Mouse (Mus musculus): ENCODE results near the gene Lrrk1. TPM values are rescaled to one million over a fixed set of nuclear protein-coding genes. Genes with fewer than 3 reads are reported as not detected.

The Lrrk1 gene
- polyA plus RNA-seq, 1 experiment from 2014 or later, result 3.0 TPM

DNA sequence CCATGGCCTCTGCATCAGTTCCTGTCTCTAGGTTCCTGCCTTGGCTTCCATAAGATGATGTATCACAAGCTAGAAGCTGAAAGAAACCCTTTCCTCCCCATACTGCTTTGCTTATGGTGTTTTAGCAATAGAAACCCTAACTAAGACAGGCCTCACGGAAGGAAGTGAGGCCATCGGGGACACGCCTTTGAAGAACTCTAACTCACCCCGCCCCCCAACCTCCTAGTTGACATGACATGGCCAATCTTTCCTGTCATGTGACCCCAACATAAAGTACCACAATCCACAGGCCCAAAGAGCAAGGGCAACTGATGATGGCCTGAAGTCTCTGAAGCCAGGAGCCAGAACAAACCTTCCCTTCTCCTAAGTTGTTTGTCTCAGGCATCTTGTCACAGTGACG, 114.7 kb downstream of the Lrrk1 start:
- no peak overlapping the region for H3K4me3 ChIP-seq (ENCODE audit: low read depth, low read length)
- TF ChIP-seq CTCF (IDR thresholded peaks at IDR 0.05; ENCODE audit: low read depth) (no peak), EP300 (IDR thresholded peaks at IDR 0.05; ENCODE audit: low read depth) (no peak)
- no peaks in the 10 kb centered on the region for H3K27me3 ChIP-seq (ENCODE audit: insufficient read depth, low read length)
- H3K9ac ChIP-seq (replicated peaks), result no peak overlapping the region
- no peaks in the 10 kb centered on the region for H3K4me1 ChIP-seq (ENCODE audit: insufficient read depth)
- H3K27ac ChIP-seq (ENCODE audit: low read depth), result no peak overlapping the region
- H3K36me3 ChIP-seq (replicated peaks; ENCODE audit: insufficient read depth, low read length), result peaks cover 46% of the 10 kb centered on the region
- ATAC-seq (no peak), DNase-seq (no peak)
- H3K9me3 ChIP-seq (ENCODE audit: low read length), result no peaks in the 10 kb centered on the region
- WGBS (ENCODE audit: insufficient replicate concordance), result 81% methylated on average over 5 of the region's 5 CpGs
- no peak overlapping the region for H3K4me2 ChIP-seq (ENCODE audit: low read depth, low read length)

DNA sequence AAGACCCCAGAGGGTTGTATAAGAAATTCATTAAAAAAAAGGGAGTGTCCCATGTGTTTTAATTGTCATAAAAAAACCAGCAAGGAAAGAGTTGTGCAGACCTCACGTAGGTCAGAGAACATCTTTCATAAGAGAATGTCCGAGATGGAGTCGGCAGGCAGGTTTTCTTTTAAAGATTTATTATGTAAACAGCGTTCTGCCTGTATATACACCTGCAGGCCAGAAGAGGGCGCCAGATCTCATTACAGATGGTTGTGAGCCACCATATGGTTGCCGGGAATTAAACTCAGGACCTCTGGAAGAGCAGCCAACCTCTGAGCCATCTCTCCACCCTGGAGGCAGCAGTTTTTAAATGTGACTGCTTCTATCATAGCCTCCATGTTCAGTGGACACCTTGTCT, 116.9 kb downstream of the Lrrk1 start:
- no peak overlapping the region for H3K9ac ChIP-seq (replicated peaks)
- H3K4me1 ChIP-seq (ENCODE audit: insufficient read depth), result peaks cover 15% of the 10 kb centered on the region
- no peaks in the 10 kb centered on the region for H3K27me3 ChIP-seq (ENCODE audit: insufficient read depth, low read length)
- ATAC-seq (no peak), DNase-seq (no peak)
- H3K27ac ChIP-seq (ENCODE audit: low read depth), result no peak overlapping the region
- H3K4me3 ChIP-seq (ENCODE audit: low read depth, low read length), result no peak overlapping the region
- no peak overlapping the region for H3K4me2 ChIP-seq (ENCODE audit: low read depth, low read length)
- no peaks in the 10 kb centered on the region for H3K9me3 ChIP-seq (ENCODE audit: low read length)
- TF ChIP-seq CTCF (IDR thresholded peaks at IDR 0.05; ENCODE audit: low read depth) (peak; percentile 67), EP300 (IDR thresholded peaks at IDR 0.05; ENCODE audit: low read depth) (no peak)
- peaks cover 40% of the 10 kb centered on the region for H3K36me3 ChIP-seq (replicated peaks; ENCODE audit: insufficient read depth, low read length)
- 72% methylated on average over 6 of the region's 6 CpGs for WGBS (ENCODE audit: insufficient replicate concordance)

DNA sequence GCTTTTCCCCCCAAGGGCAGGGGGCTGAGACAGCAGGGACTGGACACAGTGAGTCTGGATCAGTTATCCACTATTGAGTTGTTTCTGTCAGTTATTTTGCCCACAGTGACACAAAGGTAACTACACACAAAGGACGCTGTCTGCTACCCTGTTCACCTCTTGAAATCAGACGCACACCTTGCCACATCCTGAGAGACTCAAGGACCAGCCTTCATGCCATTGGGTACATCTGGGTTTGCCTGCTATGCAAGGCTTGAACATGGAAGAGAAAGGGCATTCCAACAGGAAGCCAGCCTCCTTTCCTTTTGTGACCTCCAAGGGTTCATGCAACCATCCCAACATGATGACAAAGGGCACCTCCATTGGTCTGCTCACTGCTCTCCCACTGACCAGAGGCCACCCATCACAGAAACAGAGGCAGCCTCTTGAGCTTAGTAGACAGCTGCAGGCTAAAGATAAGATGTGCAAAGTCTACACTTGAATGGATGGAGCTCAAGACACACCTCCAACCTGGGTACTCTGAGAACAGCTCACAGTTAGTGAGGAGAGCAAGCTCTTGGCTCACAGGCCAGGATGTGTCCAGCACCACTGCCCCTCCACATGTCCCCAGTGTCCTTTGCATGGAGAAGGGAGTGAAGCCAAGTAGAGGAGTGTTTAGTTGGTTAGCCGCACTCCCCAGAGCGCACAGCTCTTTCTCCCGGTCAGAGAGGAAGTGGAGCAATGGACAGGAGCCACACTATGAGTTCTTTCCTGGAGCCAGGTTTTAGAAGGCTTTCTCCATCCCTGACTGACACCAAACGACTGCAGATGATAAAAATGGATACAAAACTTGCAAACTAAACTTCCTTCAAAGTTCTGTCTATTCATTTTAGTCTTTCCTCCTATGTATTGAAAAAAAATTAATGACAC, 121.0 kb downstream of the Lrrk1 start:
- TF ChIP-seq CTCF (IDR thresholded peaks at IDR 0.05; ENCODE audit: low read depth) (no peak), EP300 (IDR thresholded peaks at IDR 0.05; ENCODE audit: low read depth) (peak; percentile 84)
- Histone ChIP-seq H3K9ac (replicated peaks) (no peak overlapping the region), H3K27me3 (ENCODE audit: insufficient read depth, low read length) (no peaks in the 10 kb centered on the region), H3K4me2 (ENCODE audit: low read depth, low read length) (peak overlapping the region; percentile 27), H3K36me3 (replicated peaks; ENCODE audit: insufficient read depth, low read length) (peaks cover 18% of the 10 kb centered on the region), H3K4me1 (ENCODE audit: insufficient read depth) (peaks cover 15% of the 10 kb centered on the region), H3K27ac (ENCODE audit: low read depth) (no peak overlapping the region), H3K4me3 (ENCODE audit: low read depth, low read length) (no peak overlapping the region), H3K9me3 (ENCODE audit: low read length) (no peaks in the 10 kb centered on the region)
- ATAC-seq (peak; percentile 97), DNase-seq (no peak)
- WGBS (ENCODE audit: insufficient replicate concordance), result 71% methylated on average over 6 of the region's 6 CpGs

DNA sequence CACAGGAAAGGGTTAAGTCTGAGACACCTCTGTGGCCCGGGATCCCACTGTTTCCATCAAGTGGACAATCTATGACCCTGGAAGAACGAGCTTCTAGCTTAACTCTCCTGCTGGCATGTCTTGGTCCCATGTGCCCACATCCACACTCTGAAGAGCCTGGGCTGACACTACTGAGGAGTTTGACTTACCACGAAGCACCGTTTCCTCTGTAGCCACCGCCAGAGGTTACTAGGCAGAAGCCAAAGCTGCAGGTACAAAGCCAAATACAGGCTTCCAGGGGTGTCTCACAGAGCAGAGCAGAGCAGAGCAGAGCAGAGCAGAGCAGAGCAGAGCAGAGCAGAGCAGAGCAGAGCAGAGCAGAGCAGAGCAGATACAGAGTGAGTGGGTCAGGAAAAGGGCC, 124.7 kb downstream of the Lrrk1 start:
- Histone ChIP-seq H3K4me1 (ENCODE audit: insufficient read depth) (peaks cover 15% of the 10 kb centered on the region), H3K9ac (replicated peaks) (no peak overlapping the region), H3K36me3 (replicated peaks; ENCODE audit: insufficient read depth, low read length) (peaks cover 6% of the 10 kb centered on the region), H3K27me3 (ENCODE audit: insufficient read depth, low read length) (no peaks in the 10 kb centered on the region), H3K4me2 (ENCODE audit: low read depth, low read length) (no peak overlapping the region), H3K4me3 (ENCODE audit: low read depth, low read length) (no peak overlapping the region), H3K9me3 (ENCODE audit: low read length) (no peaks in the 10 kb centered on the region), H3K27ac (ENCODE audit: low read depth) (no peak overlapping the region)
- WGBS (ENCODE audit: insufficient replicate concordance), result 64% methylated on average over 5 of the region's 5 CpGs
- TF ChIP-seq EP300 (IDR thresholded peaks at IDR 0.05; ENCODE audit: low read depth), result no peak
- no peak for TF ChIP-seq CTCF (IDR thresholded peaks at IDR 0.05; ENCODE audit: low read depth)
- ATAC-seq, result no peak
- DNase-seq, result no peak

DNA sequence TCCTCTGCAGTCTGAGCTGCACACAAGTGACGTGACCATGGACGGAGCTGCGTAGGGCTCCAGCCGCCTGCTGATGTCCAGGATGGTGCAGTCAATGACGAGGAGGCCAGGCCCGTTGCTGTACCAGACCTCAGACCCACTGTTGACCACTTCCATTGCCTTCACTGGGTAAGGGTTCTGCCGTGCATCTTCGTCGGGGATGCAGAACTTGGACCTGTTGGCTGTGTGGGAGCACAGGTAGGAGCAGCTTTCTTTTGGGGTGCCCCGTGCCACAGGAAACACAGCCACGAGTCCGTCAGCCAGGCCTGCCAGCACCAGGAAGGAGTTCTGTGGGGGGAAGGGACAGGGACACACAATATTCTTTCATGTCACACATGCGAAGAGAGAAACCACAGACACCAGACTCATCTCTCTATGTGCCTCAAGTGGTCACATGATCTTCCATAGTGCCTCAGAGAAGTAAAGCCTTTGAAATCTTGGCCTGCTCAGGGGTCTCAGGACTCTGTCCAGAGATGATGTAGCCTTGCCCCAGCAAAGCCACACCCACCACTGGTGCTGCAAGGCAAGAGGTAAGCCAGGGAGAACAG, 125.5 kb downstream of the Lrrk1 start:
- ATAC-seq (no peak), DNase-seq (no peak)
- peaks cover 6% of the 10 kb centered on the region for H3K36me3 ChIP-seq (replicated peaks; ENCODE audit: insufficient read depth, low read length)
- no peak overlapping the region for H3K4me3 ChIP-seq (ENCODE audit: low read depth, low read length)
- TF ChIP-seq EP300 (IDR thresholded peaks at IDR 0.05; ENCODE audit: low read depth) (no peak), CTCF (IDR thresholded peaks at IDR 0.05; ENCODE audit: low read depth) (no peak)
- H3K4me2 ChIP-seq (ENCODE audit: low read depth, low read length), result no peak overlapping the region
- H3K4me1 ChIP-seq (ENCODE audit: insufficient read depth), result peaks cover 10% of the 10 kb centered on the region
- no peaks in the 10 kb centered on the region for H3K9me3 ChIP-seq (ENCODE audit: low read length)
- no peaks in the 10 kb centered on the region for H3K27me3 ChIP-seq (ENCODE audit: insufficient read depth, low read length)
- WGBS (ENCODE audit: insufficient replicate concordance), result 81% methylated on average over 13 of the region's 13 CpGs
- H3K9ac ChIP-seq (replicated peaks), result no peak overlapping the region
- no peak overlapping the region for H3K27ac ChIP-seq (ENCODE audit: low read depth)

DNA sequence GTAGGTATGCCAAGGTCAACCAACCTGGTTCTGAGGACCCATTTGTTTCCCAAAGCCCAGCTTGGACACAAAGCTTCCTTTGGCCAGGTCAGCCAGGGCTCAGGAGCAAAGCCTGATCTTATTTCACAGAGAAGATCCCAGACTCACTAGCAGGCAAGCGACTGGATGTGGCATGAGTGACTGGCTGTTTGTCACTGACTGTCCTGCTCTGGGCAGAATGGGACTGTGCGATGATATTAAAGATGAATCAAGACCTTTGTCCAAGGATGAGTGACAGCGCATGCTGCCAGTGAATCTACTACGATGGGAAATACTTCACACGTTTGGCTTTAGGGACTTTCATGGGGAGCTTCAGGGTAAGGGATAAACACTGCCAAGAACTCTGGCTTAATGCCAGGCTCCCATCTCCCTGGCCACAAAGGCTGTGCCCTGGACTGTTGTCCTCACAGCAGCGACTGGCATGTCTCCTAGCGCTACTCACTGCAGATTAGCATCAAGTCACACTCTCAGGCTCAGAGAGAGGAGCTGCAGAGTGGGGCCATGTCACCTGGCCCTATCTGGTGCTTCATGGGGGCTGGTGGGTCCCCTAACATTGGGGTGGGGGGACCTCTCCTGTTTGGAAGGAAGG, 127.3 kb downstream of the Lrrk1 start:
- no peak overlapping the region for H3K4me3 ChIP-seq (ENCODE audit: low read depth, low read length)
- no peak for ATAC-seq
- no peak for TF ChIP-seq EP300 (IDR thresholded peaks at IDR 0.05; ENCODE audit: low read depth)
- peaks cover 6% of the 10 kb centered on the region for H3K36me3 ChIP-seq (replicated peaks; ENCODE audit: insufficient read depth, low read length)
- H3K9me3 ChIP-seq (ENCODE audit: low read length), result no peaks in the 10 kb centered on the region
- no peak for DNase-seq
- H3K27me3 ChIP-seq (ENCODE audit: insufficient read depth, low read length), result no peaks in the 10 kb centered on the region
- H3K4me1 ChIP-seq (ENCODE audit: insufficient read depth), result no peaks in the 10 kb centered on the region
- H3K27ac ChIP-seq (ENCODE audit: low read depth), result no peak overlapping the region
- H3K4me2 ChIP-seq (ENCODE audit: low read depth, low read length), result no peak overlapping the region
- H3K9ac ChIP-seq (replicated peaks), result no peak overlapping the region
- WGBS (ENCODE audit: insufficient replicate concordance), result 82% methylated on average over 7 of the region's 7 CpGs

All from liver, postnatal 0 days (tissue).